Mouse (Mus musculus) lung, embryonic 16.5 days (tissue): ENCODE measurements at regions not wholly inside any gene's neighbourhood (a gene's known extent, or its start where the extent isn't known, plus 50 kb on each side); places are given as distances from the start of the nearest gene placed in this dataset.
"Not testable (repeated sequence)": the region's sequence is repeated elsewhere in the genome, so short reads cannot be mapped to it uniquely, and the experiment has no call there.

Source experiments
- ATAC-seq: fragments of 200-750 bp; cut with Nextera tagmentation; 2 replicates; pipeline ENCODE4 v1.8.0; 2017; ENCODE audit warnings: low read depth, mild to moderate bottlenecking, moderate library complexity
- H3K27ac ChIP-seq: fragments of 300-500 bp; sonication (generic); 2 replicates; pipeline ENCODE4 v1.5.1; 2014; ENCODE audit warnings: mild to moderate bottlenecking, control low read depth, low read length
- H3K27me3 ChIP-seq: fragments of 300-500 bp; sonication (generic); 2 replicates; pipeline ENCODE4 v1.6.1; 2014; ENCODE audit warnings: low read depth, low read length, mixed read lengths; ENCODE audit not compliant: control insufficient read depth, insufficient read depth
- H3K36me3 ChIP-seq: fragments of 300-500 bp; sonication (generic); 2 replicates; pipeline ENCODE4 v1.6.1; 2014; ENCODE audit warnings: low read length; ENCODE audit not compliant: control insufficient read depth, insufficient read depth
- H3K4me1 ChIP-seq: fragments of 300-500 bp; sonication (generic); replicated peaks from 2 replicates; pipeline ENCODE4 v1.6.1; 2014; ENCODE audit warnings: low read length, mixed read lengths; ENCODE audit not compliant: control insufficient read depth, insufficient read depth
- H3K4me2 ChIP-seq: fragments of 300-500 bp; sonication (generic); 2 replicates; pipeline ENCODE4 v1.6.1; 2014; ENCODE audit warnings: low read depth, low read length, control low read depth
- H3K4me3 ChIP-seq: fragments of 300-500 bp; sonication (generic); 2 replicates; pipeline ENCODE4 v1.5.1; 2014; ENCODE audit warnings: mild to moderate bottlenecking, low read length, control low read depth
- H3K9ac ChIP-seq: fragments of 300-500 bp; sonication (generic); 2 replicates; pipeline ENCODE4 v1.6.1; 2014; ENCODE audit warnings: low read length, control low read depth
- H3K9me3 ChIP-seq: fragments of 300-500 bp; sonication (generic); 2 replicates; pipeline ENCODE4 v1.6.1; 2016; ENCODE audit warnings: low read length; ENCODE audit not compliant: control insufficient read depth
- WGBS: fragments of 180-500 bp; shearing (Covaris S2); extraction: QIAGEN DNeasy Blood & Tissue Kit; methylation state at CpG from one replicate; pipeline ENCODE4 v1.1.7; 2014; 5-methylcytosine and 5-hydroxymethylcytosine counted together

DNA sequence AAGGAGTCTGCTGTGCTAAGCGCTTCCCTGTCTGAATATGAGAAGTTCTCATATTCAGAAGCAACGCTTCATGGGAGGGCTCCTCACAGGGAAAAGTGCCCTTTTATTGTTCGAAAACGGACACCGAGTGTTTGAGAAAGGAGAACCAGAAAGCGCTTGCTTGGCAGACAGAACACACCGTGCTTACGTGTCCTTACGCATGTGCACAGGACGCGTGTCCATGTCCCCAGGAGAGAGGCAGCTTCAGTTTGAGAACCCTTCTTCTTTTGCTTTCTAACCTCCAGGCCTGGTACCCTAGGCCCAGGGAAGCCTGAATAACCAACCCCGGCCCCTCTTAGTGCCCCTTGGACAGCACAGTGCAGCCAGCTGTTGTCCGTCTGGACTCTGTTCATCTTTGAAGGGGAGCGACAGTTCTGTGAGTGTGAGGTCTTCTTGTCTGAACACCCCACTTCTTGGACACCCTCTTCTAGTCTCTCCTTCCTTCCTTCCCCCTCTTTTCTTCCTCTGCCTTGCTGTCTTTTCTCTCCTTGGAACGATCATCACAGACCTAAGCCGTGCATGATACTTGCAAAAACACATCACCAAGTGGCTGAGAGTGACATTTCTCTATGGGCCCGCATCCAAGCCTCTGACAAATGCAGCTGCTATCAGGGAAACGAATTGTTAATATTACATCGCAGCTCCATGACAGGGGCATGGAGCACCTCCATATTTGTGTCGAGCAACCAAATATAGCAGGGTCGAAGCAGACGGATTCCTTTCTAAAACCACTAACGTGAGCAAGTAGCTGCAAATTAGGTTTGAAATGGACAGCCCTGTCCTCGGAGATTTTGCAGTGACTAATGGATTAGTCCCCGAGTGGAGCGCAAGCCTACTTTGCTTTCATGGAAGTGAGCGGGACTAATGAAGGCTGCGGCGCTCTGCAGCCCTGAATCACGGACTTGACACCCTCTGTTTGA lies 149.9 kb upstream of the Sulf2 start:
- Histone ChIP-seq H3K4me2 (no peak overlapping the region), H3K27ac (peak overlapping the region; percentile 6), H3K9me3 (no peaks in the 10 kb centered on the region), H3K36me3 (no peaks in the 10 kb centered on the region), H3K9ac (no peak overlapping the region), H3K4me3 (no peak overlapping the region), H3K27me3 (peaks cover 6% of the 10 kb centered on the region; the same call in 1 of the 2 replicates), H3K4me1 (peaks cover 3% of the 10 kb centered on the region)
- ATAC-seq = peak; percentile 92
- 48% methylated on average over 30 of the region's 30 CpGs for WGBS

DNA sequence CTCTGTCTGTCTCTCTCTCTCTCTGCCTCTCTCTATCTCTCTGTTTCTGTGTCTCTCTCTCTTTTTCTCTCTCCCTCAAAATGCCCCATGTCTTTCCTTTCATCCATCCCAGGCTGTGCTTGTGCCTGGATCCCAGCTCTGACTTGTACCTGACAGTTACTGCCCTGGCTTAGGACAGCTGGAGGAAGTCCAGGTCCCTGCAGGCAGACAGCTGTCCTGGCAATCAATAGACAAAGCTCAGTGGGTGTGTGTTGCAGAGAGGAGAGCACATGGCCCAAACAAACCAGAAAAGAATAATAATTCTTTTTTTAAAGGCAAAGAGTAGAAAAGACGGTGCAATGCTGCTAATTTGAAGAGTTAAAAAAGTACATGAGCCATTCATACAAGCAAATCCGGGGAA lies 148.4 kb upstream of the Sulf2 start:
- Histone ChIP-seq H3K4me2 (no peak overlapping the region), H3K4me3 (no peak overlapping the region), H3K27me3 (0 out of 2 replicates have a peak, but pooled peaks cover 3% of the 10 kb centered on the region), H3K36me3 (no peaks in the 10 kb centered on the region), H3K9ac (no peak overlapping the region), H3K27ac (no peak overlapping the region), H3K9me3 (no peaks in the 10 kb centered on the region), H3K4me1 (peaks cover 3% of the 10 kb centered on the region)
- ATAC-seq = no peak
- WGBS = 58% methylated on average over 2 of the region's 2 CpGs

DNA sequence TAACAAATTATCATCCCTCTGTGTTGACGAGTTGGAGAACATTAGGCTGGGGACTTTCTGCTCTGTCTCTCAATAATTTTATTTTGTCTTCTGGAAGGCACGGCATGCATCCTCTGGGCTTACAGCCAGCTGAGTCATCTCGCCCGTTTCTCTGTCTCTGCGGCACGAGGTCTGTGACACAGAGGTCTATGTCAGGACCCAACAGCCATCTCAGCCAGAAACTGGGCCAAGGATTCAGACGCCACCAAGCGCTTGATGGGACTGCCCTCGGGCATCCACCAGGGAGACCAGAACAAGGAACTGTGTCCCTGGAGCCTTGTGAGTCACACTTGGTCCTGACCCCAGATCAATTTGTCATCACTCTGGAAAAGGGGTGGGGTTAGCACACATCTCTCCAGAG lies 145.7 kb upstream of the Sulf2 start:
- peaks cover under 1% of the 10 kb centered on the region; the same call in 1 of the 2 replicates for H3K27me3 ChIP-seq
- no peak overlapping the region for H3K9ac ChIP-seq
- H3K9me3 ChIP-seq = no peaks in the 10 kb centered on the region
- peaks cover 3% of the 10 kb centered on the region for H3K4me1 ChIP-seq
- WGBS = 53% methylated on average over 9 of the region's 9 CpGs
- H3K36me3 ChIP-seq = no peaks in the 10 kb centered on the region
- H3K4me2 ChIP-seq = no peak overlapping the region
- H3K4me3 ChIP-seq = no peak overlapping the region
- H3K27ac ChIP-seq = no peak overlapping the region
- ATAC-seq = no peak

DNA sequence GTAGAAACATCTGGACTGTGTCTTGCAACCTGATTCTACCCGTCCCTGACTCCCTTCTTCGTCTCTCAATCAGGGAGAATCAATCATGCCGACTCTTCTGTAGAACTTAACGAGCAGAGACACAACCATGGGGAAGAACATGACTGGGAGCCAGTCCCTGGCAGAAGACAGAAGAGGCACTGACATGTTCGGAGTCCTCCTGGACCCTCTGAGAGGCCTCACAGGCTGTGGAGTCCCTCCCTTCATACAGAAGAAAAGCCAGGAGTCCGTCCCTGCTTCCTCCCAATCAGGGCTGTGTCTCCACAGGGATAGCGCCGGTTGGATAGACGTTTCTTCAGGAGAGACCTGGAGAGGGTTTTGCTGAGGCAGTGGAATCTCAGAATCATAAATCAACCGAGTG lies 139.2 kb upstream of the Sulf2 start:
- Histone ChIP-seq H3K27me3 (peaks cover 9% of the 10 kb centered on the region; the same call in 1 of the 2 replicates), H3K4me1 (peaks cover 11% of the 10 kb centered on the region; the same call in 1 of the 2 replicates), H3K9ac (no peak overlapping the region), H3K36me3 (no peaks in the 10 kb centered on the region), H3K9me3 (no peaks in the 10 kb centered on the region), H3K27ac (no peak overlapping the region), H3K4me2 (no peak overlapping the region), H3K4me3 (no peak overlapping the region)
- ATAC-seq = no peak
- WGBS = 46% methylated on average over 10 of the region's 10 CpGs

DNA sequence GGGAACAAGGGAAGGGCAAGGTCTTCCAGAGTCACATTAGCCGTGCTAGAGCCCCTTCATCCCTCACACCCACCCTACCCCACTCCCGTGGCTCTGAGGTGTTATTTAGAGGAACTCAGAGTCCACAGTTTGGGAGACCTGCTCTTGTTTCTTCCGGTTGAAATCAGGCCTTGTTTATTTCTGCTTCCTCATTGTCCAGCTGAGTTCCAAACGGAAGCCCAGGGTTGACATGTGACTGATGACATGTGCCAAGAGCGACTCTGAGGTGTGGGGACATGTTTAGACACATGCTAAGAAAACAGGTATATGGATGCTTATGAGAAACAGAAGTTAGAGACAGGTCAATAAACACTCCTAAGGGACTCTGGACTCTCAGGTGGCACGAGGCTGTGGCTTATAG lies 137.5 kb upstream of the Sulf2 start:
- H3K4me2 ChIP-seq = no peak overlapping the region
- peaks cover 9% of the 10 kb centered on the region; the same call in 1 of the 2 replicates for H3K27me3 ChIP-seq
- no peak overlapping the region for H3K4me3 ChIP-seq
- H3K27ac ChIP-seq = no peak overlapping the region
- WGBS = 59% methylated on average over 6 of the region's 6 CpGs
- no peak overlapping the region for H3K9ac ChIP-seq
- H3K4me1 ChIP-seq = peaks cover 11% of the 10 kb centered on the region; the same call in 1 of the 2 replicates
- H3K9me3 ChIP-seq = no peaks in the 10 kb centered on the region
- H3K36me3 ChIP-seq = no peaks in the 10 kb centered on the region
- ATAC-seq = no peak

DNA sequence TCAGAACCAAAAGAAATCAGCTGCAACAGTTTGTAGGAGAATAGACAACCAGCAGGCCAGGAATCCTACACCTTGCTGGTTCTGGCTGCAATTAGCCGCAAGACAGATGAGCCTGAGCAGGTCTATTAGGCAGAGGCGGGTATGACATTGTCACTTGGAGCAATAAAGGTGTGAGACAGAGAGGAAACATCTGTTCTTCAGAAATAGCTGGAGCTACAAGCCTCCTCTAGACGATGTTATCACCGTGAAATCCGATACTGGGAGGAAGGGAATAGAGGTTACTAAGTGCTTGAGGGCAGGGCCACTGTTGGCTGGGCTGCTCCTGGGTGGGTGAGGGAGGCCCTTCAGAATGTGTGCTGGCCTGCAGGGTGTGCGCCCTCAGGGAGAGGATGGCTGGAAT lies 135.8 kb upstream of the Sulf2 start:
- peak overlapping the region; percentile 27; the same call in 1 of the 2 replicates for H3K4me2 ChIP-seq

DNA sequence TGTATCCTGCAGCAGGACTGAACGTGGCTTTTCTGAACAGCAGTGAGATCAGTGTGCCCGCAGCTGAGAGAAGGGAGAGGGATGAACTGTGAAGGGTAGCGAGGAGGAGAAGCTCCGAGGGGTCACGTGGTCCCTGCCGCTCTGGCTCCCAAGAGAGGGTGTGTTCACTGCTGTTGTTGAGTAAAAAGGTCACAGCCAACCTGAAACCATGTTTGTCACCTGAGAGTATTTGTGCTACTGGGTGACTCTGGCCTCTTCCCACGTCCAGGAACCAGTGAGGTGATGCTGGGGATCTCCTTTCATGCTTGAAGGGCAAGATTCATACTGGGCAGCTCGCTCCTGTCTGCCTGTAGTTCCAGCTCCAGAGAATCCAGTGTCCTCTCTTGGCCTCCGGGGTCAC lies 135.4 kb upstream of the Sulf2 start:
- WGBS = 23% methylated on average over 9 of the region's 9 CpGs
- Histone ChIP-seq H3K27ac (no peak overlapping the region), H3K27me3 (peaks cover 5% of the 10 kb centered on the region; the same call in 1 of the 2 replicates), H3K4me3 (no peak overlapping the region), H3K9ac (no peak overlapping the region), H3K36me3 (no peaks in the 10 kb centered on the region), H3K4me2 (no peak overlapping the region), H3K4me1 (peaks cover 11% of the 10 kb centered on the region; the same call in 1 of the 2 replicates), H3K9me3 (no peaks in the 10 kb centered on the region)
- ATAC-seq = no peak

More for the DNA sequence above, 135.8 kb upstream of the Sulf2 start:
- Histone ChIP-seq H3K9me3 (no peaks in the 10 kb centered on the region), H3K27me3 (peaks cover 9% of the 10 kb centered on the region; the same call in 1 of the 2 replicates), H3K4me1 (peaks cover 11% of the 10 kb centered on the region; the same call in 1 of the 2 replicates), H3K36me3 (no peaks in the 10 kb centered on the region), H3K27ac (no peak overlapping the region), H3K9ac (no peak overlapping the region), H3K4me3 (no peak overlapping the region)
- peak; percentile 88 for ATAC-seq
- WGBS = 13% methylated on average over 6 of the region's 6 CpGs

DNA sequence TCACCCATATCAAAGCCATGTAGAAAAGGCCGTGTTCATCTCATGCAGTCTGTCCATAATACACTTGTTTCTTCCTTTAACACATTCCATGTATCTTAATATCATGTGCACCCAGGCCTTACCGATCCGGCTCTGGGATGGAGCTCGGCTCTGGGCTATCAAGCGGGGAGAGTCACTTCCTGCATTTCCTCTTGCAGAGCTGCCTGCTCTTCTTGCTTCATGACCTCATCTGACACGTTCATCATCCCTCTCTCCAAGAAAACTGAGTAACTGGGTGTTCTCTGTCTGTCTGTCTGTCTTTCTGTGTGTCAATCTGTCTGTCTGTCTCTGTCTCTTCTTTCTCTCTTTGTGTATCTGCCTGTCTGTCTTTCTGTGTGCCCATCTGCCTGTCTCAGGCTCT lies 133.7 kb upstream of the Sulf2 start:
- Histone ChIP-seq H3K27me3 (no peaks in the 10 kb centered on the region; the same call in 1 of the 2 replicates), H3K4me3 (no peak overlapping the region), H3K4me1 (peaks cover 11% of the 10 kb centered on the region; the same call in 1 of the 2 replicates), H3K36me3 (no peaks in the 10 kb centered on the region), H3K9me3 (no peaks in the 10 kb centered on the region), H3K27ac (no peak overlapping the region), H3K9ac (no peak overlapping the region), H3K4me2 (no peak overlapping the region)
- no peak for ATAC-seq
- WGBS = 58% methylated on average over 6 of the region's 6 CpGs

DNA sequence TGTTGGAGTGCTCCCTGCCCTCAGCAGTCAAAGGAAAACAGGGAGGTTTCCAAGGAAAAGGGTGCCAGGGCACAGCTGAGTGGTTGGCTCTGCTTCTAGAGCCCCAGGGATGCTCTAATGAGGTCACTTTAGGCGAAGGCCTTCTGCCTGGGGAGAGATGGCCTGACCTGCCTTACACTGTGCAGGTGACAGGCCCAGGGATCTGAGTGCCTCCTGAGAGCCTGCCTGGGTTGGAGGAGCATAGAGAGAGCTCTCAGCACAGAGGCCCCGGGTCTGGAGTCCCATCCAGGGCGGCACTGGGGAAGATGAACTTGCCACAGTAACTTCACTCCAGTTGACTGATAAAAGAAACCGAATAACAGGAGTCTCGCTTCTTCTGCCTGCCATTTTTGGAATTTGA lies 125.7 kb upstream of the Sulf2 start:
- no CpG with 5 or more reads among the region's 5 CpGs for WGBS
- H3K27ac ChIP-seq = not testable (repeated sequence)
- peak; percentile 34; the same call in 1 of the 2 replicates for ATAC-seq

More for the DNA sequence above, 125.7 kb upstream of the Sulf2 start:
- H3K4me1 ChIP-seq, H3K36me3 ChIP-seq, H3K4me2 ChIP-seq, H3K9me3 ChIP-seq, H3K9ac ChIP-seq, H3K27me3 ChIP-seq, H3K4me3 ChIP-seq: not testable (repeated sequence)
